Mouse (Mus musculus) kidney, postnatal 36 days (tissue): ENCODE data around the gene Txn2.

Source experiments
- DNase-seq, 2 experiments: peaks; one replicate each; pipeline ENCODE4 v3.0.0; 2021 to 2022; ENCODE audit warnings: mixed read lengths in 2 of 2

Txn2 gene

GRCm38 (mm10) chr15:77906081-77906480 is 22.7 kb downstream of the Txn2 start:
- DNase-seq: no peak

GRCm38 (mm10) chr15:77905275-77905970 is 23.4 kb downstream of the Txn2 start:
- peak; percentile 83 to 86 for DNase-seq

GRCm38 (mm10) chr15:77904363-77904892 is 24.4 kb downstream of the Txn2 start:
- DNase-seq: no peak

- peak; percentile 62 to 64 for DNase-seq
Observed at GRCm38 (mm10) chr15:77903176-77903575, 25.6 kb downstream of the Txn2 start.

GRCm38 (mm10) chr15:77894926-77895325 is 33.9 kb downstream of the Txn2 start:
- no peak for DNase-seq

GRCm38 (mm10) chr15:77893292-77893691 is 35.5 kb downstream of the Txn2 start:
- no peak for DNase-seq

GRCm38 (mm10) chr15:77892420-77892819 is 36.4 kb downstream of the Txn2 start:
- DNase-seq: no peak

- peak; percentile 59 to 79 for DNase-seq
Observed at GRCm38 (mm10) chr15:77891766-77892165, 37.0 kb downstream of the Txn2 start.

- no peak for DNase-seq
Observed at GRCm38 (mm10) chr15:77889761-77890422, 38.9 kb downstream of the Txn2 start.

- no peak for DNase-seq
Observed at GRCm38 (mm10) chr15:77888286-77888685, 40.5 kb downstream of the Txn2 start.

GRCm38 (mm10) chr15:77887093-77887488 is 41.7 kb downstream of the Txn2 start:
- DNase-seq: no peak

- DNase-seq: peak in 1 of 2 experiments; percentile 40
Observed at GRCm38 (mm10) chr15:77886369-77887092, 42.3 kb downstream of the Txn2 start.

GRCm38 (mm10) chr15:77885945-77886344 is 42.9 kb downstream of the Txn2 start:
- peak; percentile 64 to 73 for DNase-seq

- DNase-seq: no peak
Observed at GRCm38 (mm10) chr15:77885159-77885558, 43.6 kb downstream of the Txn2 start.

GRCm38 (mm10) chr15:77883697-77884010 is 45.2 kb downstream of the Txn2 start:
- DNase-seq: no peak

- DNase-seq: peak; percentile 64 to 67
Observed at GRCm38 (mm10) chr15:77882797-77883696, 45.8 kb downstream of the Txn2 start.

GRCm38 (mm10) chr15:77882297-77882696 is 46.5 kb downstream of the Txn2 start:
- no peak for DNase-seq

- no peak for DNase-seq
Observed at GRCm38 (mm10) chr15:77881698-77882097, 47.1 kb downstream of the Txn2 start.

- DNase-seq: no peak
Observed at GRCm38 (mm10) chr15:77880738-77881137, 48.1 kb downstream of the Txn2 start.

- no peak for DNase-seq
Observed at GRCm38 (mm10) chr15:77879756-77880155, 49.0 kb downstream of the Txn2 start.

GRCm38 (mm10) chr15:77877209-77877608 is 51.6 kb downstream of the Txn2 start:
- no peak for DNase-seq

- peak; percentile 46 to 67 for DNase-seq
Observed at GRCm38 (mm10) chr15:77876716-77877115, 52.1 kb downstream of the Txn2 start.

- DNase-seq: no peak
Observed at GRCm38 (mm10) chr15:77875953-77876352, 52.9 kb downstream of the Txn2 start.
